Mouse (Mus musculus) limb, embryonic 15.5 days (tissue): ENCODE measurements around the gene Plac1. TPM values are rescaled to one million over a fixed set of nuclear protein-coding genes. Genes with fewer than 3 reads are reported as not detected.
A peak's percentile ranks its signal among the peaks of the same experiment; 100 is the strongest.

Experiments used
- ATAC-seq: fragments of 200-750 bp; cut with Nextera tagmentation; 2 replicates; pipeline ENCODE4 v1.8.0; 2017; ENCODE audit warnings: low read depth, moderate TSS enrichment; ENCODE audit not compliant: insufficient number of reproducible peaks, low FRiP score, low TSS enrichment
- H3K27ac ChIP-seq: fragments of 300-500 bp; sonication (generic); 2 replicates; pipeline ENCODE4 v1.5.1; 2015; ENCODE audit warnings: moderate library complexity, mild to moderate bottlenecking, inconsistent platforms
- H3K27me3 ChIP-seq: fragments of 300-500 bp; sonication (generic); 2 replicates; pipeline ENCODE4 v1.6.1; 2015; ENCODE audit warnings: inconsistent platforms
- H3K36me3 ChIP-seq: fragments of 300-500 bp; sonication (generic); 2 replicates; pipeline ENCODE4 v1.6.1; 2015; ENCODE audit warnings: inconsistent platforms
- H3K4me1 ChIP-seq: fragments of 300-500 bp; sonication (generic); 2 replicates; pipeline ENCODE4 v1.6.1; 2015; ENCODE audit warnings: inconsistent platforms
- H3K4me2 ChIP-seq: fragments of 300-500 bp; sonication (generic); 2 replicates; pipeline ENCODE4 v1.6.1; 2015; ENCODE audit warnings: mild to moderate bottlenecking, inconsistent platforms
- H3K4me3 ChIP-seq: fragments of 300-500 bp; sonication (generic); 2 replicates; pipeline ENCODE4 v1.5.1; 2015; ENCODE audit warnings: mild to moderate bottlenecking, inconsistent platforms
- H3K9ac ChIP-seq: fragments of 300-500 bp; sonication (generic); 2 replicates; pipeline ENCODE4 v1.6.1; 2015; ENCODE audit warnings: inconsistent platforms
- H3K9me3 ChIP-seq: fragments of 300-500 bp; sonication (generic); 2 replicates; pipeline ENCODE4 v1.6.1; 2016; ENCODE audit warnings: inconsistent platforms
- WGBS: fragments of 180-500 bp; shearing (Covaris S2); methylation state at CpG from one replicate; pipeline ENCODE4 v1.1.7; 2015; 5-methylcytosine and 5-hydroxymethylcytosine counted together
- polyA plus RNA-seq: library from polyadenylated mRNA; unstranded; fragments of >200 nt; fragmentation: Nextera tagmentation; extraction: Ambion mirVana; gene quantifications from 2 replicates; pipeline ENCODE4 v1.2.1, GENCODE M21; 2015

The Plac1 gene
- polyA plus RNA-seq, 1 experiment from 2014 or later = 11.2 TPM

- no peaks in the 10 kb centered on the region for H3K27me3 ChIP-seq
- 88% methylated on average over 3 of the region's 3 CpGs for WGBS
- no peak for ATAC-seq
Measured at GRCm38 (mm10) chrX:53099266-53099665, 140.6 kb downstream of the Plac1 start.

GRCm38 (mm10) chrX:53098293-53098692, 141.6 kb downstream of the Plac1 start:
- peaks cover 4% of the 10 kb centered on the region; the same call in 1 of the 2 replicates for H3K4me1 ChIP-seq
- H3K36me3 ChIP-seq = no peaks in the 10 kb centered on the region
- H3K27ac ChIP-seq = no peak overlapping the region
- H3K4me2 ChIP-seq = no peak overlapping the region
- no peak for ATAC-seq
- H3K27me3 ChIP-seq = no peaks in the 10 kb centered on the region
- H3K4me3 ChIP-seq = no peak overlapping the region
- H3K9me3 ChIP-seq = no peaks in the 10 kb centered on the region
- H3K9ac ChIP-seq = no peak overlapping the region
- 59% methylated on average over 4 of the region's 4 CpGs for WGBS

More at GRCm38 (mm10) chrX:53099266-53099665, 140.6 kb downstream of the Plac1 start:
- Histone ChIP-seq H3K4me3 (no peak overlapping the region), H3K9me3 (no peaks in the 10 kb centered on the region), H3K36me3 (no peaks in the 10 kb centered on the region), H3K4me1 (peaks cover 4% of the 10 kb centered on the region; the same call in 1 of the 2 replicates), H3K9ac (no peak overlapping the region), H3K4me2 (no peak overlapping the region), H3K27ac (no peak overlapping the region)

- H3K9me3 ChIP-seq = no peaks in the 10 kb centered on the region
- H3K4me2 ChIP-seq = no peak overlapping the region
- H3K27me3 ChIP-seq = no peaks in the 10 kb centered on the region
- H3K4me3 ChIP-seq = no peak overlapping the region
- H3K36me3 ChIP-seq = no peaks in the 10 kb centered on the region
- 48% methylated on average over 4 of the region's 4 CpGs for WGBS
- peaks cover 4% of the 10 kb centered on the region; the same call in 1 of the 2 replicates for H3K4me1 ChIP-seq
- H3K27ac ChIP-seq = no peak overlapping the region
- no peak for ATAC-seq
- no peak overlapping the region for H3K9ac ChIP-seq
Measured at GRCm38 (mm10) chrX:53097786-53098185, 142.1 kb downstream of the Plac1 start.

- H3K27ac ChIP-seq = peak overlapping the region; percentile 65
- 17% methylated on average over 2 of the region's 2 CpGs for WGBS
- no peaks in the 10 kb centered on the region for H3K36me3 ChIP-seq
- no peak overlapping the region for H3K4me3 ChIP-seq
- no peak overlapping the region for H3K4me2 ChIP-seq
- no peaks in the 10 kb centered on the region for H3K27me3 ChIP-seq
- H3K9me3 ChIP-seq = no peaks in the 10 kb centered on the region
- 0 out of 2 replicates have a peak, but pooled peaks cover under 1% of the 10 kb centered on the region for H3K4me1 ChIP-seq
- H3K9ac ChIP-seq = no peak overlapping the region
- ATAC-seq = no peak
Measured at GRCm38 (mm10) chrX:53093381-53093780, 146.5 kb downstream of the Plac1 start.

- no peaks in the 10 kb centered on the region for H3K9me3 ChIP-seq
- H3K27ac ChIP-seq = peak overlapping the region; percentile 81
- H3K9ac ChIP-seq = no peak overlapping the region
- H3K4me1 ChIP-seq = 0 out of 2 replicates have a peak, but pooled peaks cover 7% of the 10 kb centered on the region
- no peaks in the 10 kb centered on the region for H3K36me3 ChIP-seq
- no peak overlapping the region for H3K4me3 ChIP-seq
- ATAC-seq = peak; percentile 58; the same call in 1 of the 2 replicates
- 0 out of 2 replicates have a peak, but pooled peaks cover 3% of the 10 kb centered on the region for H3K27me3 ChIP-seq
- no peak overlapping the region for H3K4me2 ChIP-seq
- 40% methylated on average over 5 of the region's 5 CpGs for WGBS
Measured at GRCm38 (mm10) chrX:53088663-53089292, 151.1 kb downstream of the Plac1 start.

GRCm38 (mm10) chrX:53087202-53087601, 152.7 kb downstream of the Plac1 start:
- H3K9me3 ChIP-seq = no peaks in the 10 kb centered on the region
- no peak for ATAC-seq
- no peak overlapping the region for H3K4me3 ChIP-seq
- H3K36me3 ChIP-seq = no peaks in the 10 kb centered on the region
- H3K27me3 ChIP-seq = 0 out of 2 replicates have a peak, but pooled peaks cover 3% of the 10 kb centered on the region
- no peak overlapping the region for H3K27ac ChIP-seq
- H3K4me2 ChIP-seq = no peak overlapping the region
- no peak overlapping the region for H3K9ac ChIP-seq
- WGBS = 68% methylated on average over 1 of the region's 1 CpGs
- H3K4me1 ChIP-seq = 0 out of 2 replicates have a peak, but pooled peaks cover 7% of the 10 kb centered on the region

- H3K4me1 ChIP-seq = 0 out of 2 replicates have a peak, but pooled peaks cover 7% of the 10 kb centered on the region
- ATAC-seq = 0 out of 2 replicates have a peak, but pooled peaks have one; percentile 55
- no peaks in the 10 kb centered on the region for H3K36me3 ChIP-seq
- no peak overlapping the region for H3K9ac ChIP-seq
- 0 out of 2 replicates have a peak, but pooled peaks cover 3% of the 10 kb centered on the region for H3K27me3 ChIP-seq
- H3K9me3 ChIP-seq = no peaks in the 10 kb centered on the region
- WGBS = 43% methylated on average over 5 of the region's 5 CpGs
- H3K4me3 ChIP-seq = no peak overlapping the region
- H3K4me2 ChIP-seq = no peak overlapping the region
- H3K27ac ChIP-seq = no peak overlapping the region
Measured at GRCm38 (mm10) chrX:53085559-53085958, 154.4 kb downstream of the Plac1 start.

- Histone ChIP-seq H3K27ac (no peak overlapping the region), H3K9me3 (no peaks in the 10 kb centered on the region), H3K27me3 (no peaks in the 10 kb centered on the region), H3K9ac (no peak overlapping the region), H3K4me2 (no peak overlapping the region), H3K36me3 (no peaks in the 10 kb centered on the region), H3K4me3 (no peak overlapping the region), H3K4me1 (no peaks in the 10 kb centered on the region)
- ATAC-seq = no peak
- 81% methylated on average over 3 of the region's 3 CpGs for WGBS
Measured at GRCm38 (mm10) chrX:53064406-53064805, 175.5 kb downstream of the Plac1 start.

- Histone ChIP-seq H3K9me3 (no peaks in the 10 kb centered on the region), H3K4me3 (no peak overlapping the region), H3K36me3 (no peaks in the 10 kb centered on the region), H3K27me3 (peaks cover 3% of the 10 kb centered on the region; the same call in 1 of the 2 replicates), H3K4me2 (peak overlapping the region; percentile 45; the same call in 1 of the 2 replicates), H3K4me1 (no peaks in the 10 kb centered on the region), H3K9ac (no peak overlapping the region), H3K27ac (peak overlapping the region; percentile 95)
- ATAC-seq = no peak
- 32% methylated on average over 11 of the region's 11 CpGs for WGBS
Measured at GRCm38 (mm10) chrX:53059426-53060007, 180.4 kb downstream of the Plac1 start.

- WGBS = 20% methylated on average over 33 of the region's 33 CpGs
- Histone ChIP-seq H3K9me3 (no peaks in the 10 kb centered on the region), H3K4me3 (peak overlapping the region; percentile 56), H3K27ac (peak overlapping the region; percentile 95), H3K36me3 (no peaks in the 10 kb centered on the region), H3K4me1 (no peaks in the 10 kb centered on the region), H3K9ac (no peak overlapping the region), H3K4me2 (peak overlapping the region; percentile 45), H3K27me3 (peaks cover 3% of the 10 kb centered on the region; the same call in 1 of the 2 replicates)
- ATAC-seq = no peak
Measured at GRCm38 (mm10) chrX:53058459-53059280, 181.2 kb downstream of the Plac1 start.

- no peak for ATAC-seq
- peak overlapping the region; percentile 95 for H3K27ac ChIP-seq
- peak overlapping the region; percentile 56 for H3K4me3 ChIP-seq
- peak overlapping the region; percentile 45 for H3K4me2 ChIP-seq
- H3K9me3 ChIP-seq = no peaks in the 10 kb centered on the region
- H3K27me3 ChIP-seq = peaks cover 3% of the 10 kb centered on the region; the same call in 1 of the 2 replicates
- peaks cover 6% of the 10 kb centered on the region; the same call in 1 of the 2 replicates for H3K4me1 ChIP-seq
- peak overlapping the region; percentile 35; the same call in 1 of the 2 replicates for H3K9ac ChIP-seq
- no peaks in the 10 kb centered on the region for H3K36me3 ChIP-seq
- WGBS = 22% methylated on average over 6 of the region's 6 CpGs
Measured at GRCm38 (mm10) chrX:53057760-53058090, 182.2 kb downstream of the Plac1 start.
